Mouse (Mus musculus): ENCODE measurements around the gene Mrpl17.

The Mrpl17 gene

GRCm38 (mm10) chr7:105786506-105787284, 24.2 kb downstream of the Mrpl17 start:
- DNase-seq (ENCODE audit: low read depth, low spot score), result no peak

- no peak for DNase-seq (ENCODE audit: low read depth, low spot score)
Measured at GRCm38 (mm10) chr7:105784556-105784955, 26.3 kb downstream of the Mrpl17 start.

GRCm38 (mm10) chr7:105783861-105784260, 27.0 kb downstream of the Mrpl17 start:
- DNase-seq (ENCODE audit: low read depth, low spot score), result no peak

- no peak for DNase-seq (ENCODE audit: low read depth, low spot score)
Measured at GRCm38 (mm10) chr7:105778553-105779265, 32.2 kb downstream of the Mrpl17 start.

- no peak for DNase-seq (ENCODE audit: low read depth, low spot score)
Measured at GRCm38 (mm10) chr7:105777797-105778552, 32.9 kb downstream of the Mrpl17 start.

GRCm38 (mm10) chr7:105777316-105777715, 33.6 kb downstream of the Mrpl17 start:
- no peak for DNase-seq (ENCODE audit: low read depth, low spot score)

- DNase-seq (ENCODE audit: low read depth, low spot score), result no peak
Measured at GRCm38 (mm10) chr7:105776026-105776425, 34.9 kb downstream of the Mrpl17 start.

- no peak for DNase-seq (ENCODE audit: low read depth, low spot score)
Measured at GRCm38 (mm10) chr7:105774661-105775060, 36.2 kb downstream of the Mrpl17 start.

GRCm38 (mm10) chr7:105773041-105773440, 37.9 kb downstream of the Mrpl17 start:
- DNase-seq (ENCODE audit: low read depth, low spot score), result no peak

- DNase-seq (ENCODE audit: low read depth, low spot score), result no peak
Measured at GRCm38 (mm10) chr7:105772331-105772730, 38.6 kb downstream of the Mrpl17 start.

- DNase-seq (ENCODE audit: low read depth, low spot score), result no peak
Measured at GRCm38 (mm10) chr7:105769959-105770358, 40.9 kb downstream of the Mrpl17 start.

GRCm38 (mm10) chr7:105767729-105768165, 43.2 kb downstream of the Mrpl17 start:
- no peak for DNase-seq (ENCODE audit: low read depth, low spot score)

- DNase-seq (ENCODE audit: low read depth, low spot score), result no peak
Measured at GRCm38 (mm10) chr7:105764331-105764730, 46.6 kb downstream of the Mrpl17 start.

- DNase-seq (ENCODE audit: low read depth, low spot score), result no peak
Measured at GRCm38 (mm10) chr7:105762517-105763270, 48.2 kb downstream of the Mrpl17 start.

- DNase-seq (ENCODE audit: low read depth, low spot score), result no peak
Measured at GRCm38 (mm10) chr7:105761813-105762484, 49.0 kb downstream of the Mrpl17 start.

- DNase-seq (ENCODE audit: low read depth, low spot score), result no peak
Measured at GRCm38 (mm10) chr7:105753281-105753680, 57.6 kb downstream of the Mrpl17 start.

All from WW6 (cell line).